Mouse (Mus musculus) natural killer cell, adult 2 months (primary cell): ENCODE data around the gene 9130230L23Rik.

Experiments
- DNase-seq, 2 experiments: peaks; one replicate each; pipeline ENCODE4 v3.0.0; 2022; ENCODE audit warnings: low spot score in 2 of 2

Gene 9130230L23Rik

GRCm38 (mm10) chr5:65954130-65955080 is 49.7 kb downstream of the 9130230L23Rik start:
- no peak for DNase-seq

GRCm38 (mm10) chr5:65951513-65951909 is 52.6 kb downstream of the 9130230L23Rik start:
- DNase-seq, result peak; percentile 43 to 66

- DNase-seq, result peak; percentile 70 to 81
Observed at GRCm38 (mm10) chr5:65950679-65951512, 53.2 kb downstream of the 9130230L23Rik start.

- DNase-seq, result peak in 1 of 2 experiments; percentile 49
Observed at GRCm38 (mm10) chr5:65950236-65950635, 53.8 kb downstream of the 9130230L23Rik start.

- no peak for DNase-seq
Observed at GRCm38 (mm10) chr5:65949822-65950221, 54.3 kb downstream of the 9130230L23Rik start.

GRCm38 (mm10) chr5:65941145-65941544 is 62.9 kb downstream of the 9130230L23Rik start:
- DNase-seq, result no peak

- peak; percentile 76 to 85 for DNase-seq
Observed at GRCm38 (mm10) chr5:65937998-65938715, 65.9 kb downstream of the 9130230L23Rik start.

- no peak for DNase-seq
Observed at GRCm38 (mm10) chr5:65937011-65937726, 66.9 kb downstream of the 9130230L23Rik start.

GRCm38 (mm10) chr5:65934783-65935182 is 69.3 kb downstream of the 9130230L23Rik start, which contains the start of gene Chrna9:
TSS of gene Chrna9 (plus strand) at chr5:65934921.
- no peak for DNase-seq

GRCm38 (mm10) chr5:65933764-65934163 is 70.3 kb downstream of the 9130230L23Rik start:
- peak; percentile 47 to 57 for DNase-seq

- DNase-seq, result no peak
Observed at GRCm38 (mm10) chr5:65933258-65933657, 70.8 kb downstream of the 9130230L23Rik start.

- DNase-seq, result no peak
Observed at GRCm38 (mm10) chr5:65930171-65930570, 73.9 kb downstream of the 9130230L23Rik start.
